ENCODE assay signal across 21 mouse cellular contexts in the genomic region with DNA sequence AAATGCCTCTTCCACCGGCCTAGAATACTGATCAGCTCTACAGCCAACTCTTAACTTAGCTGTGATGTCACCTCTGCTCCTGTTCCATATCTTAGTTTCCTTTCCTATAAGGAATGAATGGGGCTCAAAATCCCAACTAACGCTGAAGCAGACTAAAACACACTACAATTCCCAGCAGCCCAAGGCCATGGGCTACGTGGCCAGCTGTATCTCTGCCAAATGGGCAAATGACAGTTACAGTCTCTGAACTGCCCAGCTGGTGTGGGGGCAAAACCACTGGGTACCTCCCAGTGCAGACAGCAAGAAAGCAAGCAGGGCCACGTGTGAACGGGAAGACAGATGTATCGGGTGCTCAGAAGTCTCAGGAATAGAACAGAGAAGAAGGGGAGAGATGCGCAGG. TPM values are rescaled to one million over a fixed set of nuclear protein-coding genes. Genes with fewer than 3 reads are reported as not detected.
"Had no signal": no experiment of that assay in that cellular context is flagged by ENCODE, and none has a peak within 500 bp of the region (broad histone marks: within the 10 kb centered on the region; RNA-seq: fewer than 3 reads in every experiment).

No protein-coding gene starts in this region.

- DNase-seq: gastrocnemius, adult 2 months; gastrocnemius, postnatal 10 days; gastrocnemius, postnatal 25 days; heart, adult 18-20 months; heart, postnatal 14 days; heart, postnatal 36 days; kidney, adult 11 months; kidney, adult 2 months; kidney, adult 9 months; kidney, postnatal 14 days; kidney, postnatal 36 days; layer of hippocampus, adult 9-11 months; layer of hippocampus, postnatal 36 days; left cerebral cortex, postnatal 4 days had no signal

RNA-seq across cellular contexts. Expression of gene Kcnj14, which starts 2.0 kb away (rescaled TPM):
- total RNA-seq: hematopoietic stem cell, adult 5-6 weeks; liver, adult 2 months had no signal

RNA-seq across cellular contexts. Expression of gene Sult2b1, which starts 42.2 kb away (rescaled TPM):
- total RNA-seq: gastrocnemius, adult 2 months; gastrocnemius, postnatal 10 days; gastrocnemius, postnatal 25 days; heart, adult 18-20 months; heart, adult 8-10 months; heart, postnatal 14 days; heart, postnatal 36 days; liver, adult 2 months had no signal
- polyA plus RNA-seq: liver, adult 2 months had no signal

RNA-seq across cellular contexts. Expression of gene Lmtk3, which starts 43.1 kb away (rescaled TPM):
- total RNA-seq: granulocyte monocyte progenitor cell, adult 5-6 weeks; heart, adult 18-20 months; liver, adult 2 months had no signal
- polyA plus RNA-seq: heart, embryonic 15.5 days; heart, postnatal 0 days; liver, embryonic 16.5 days had no signal
